In genomic region chrX:135652173-135652772, GRCm38 (mm10) we compare ENCODE assay signal across 11 mouse cellular contexts. TPM values are rescaled to one million over a fixed set of nuclear protein-coding genes. Genes with fewer than 3 reads are reported as not detected.
A peak's percentile ranks its signal among the peaks of the same experiment; 100 is the strongest.
DNase-seq lines count a peak whose midpoint lies in the region; ATAC-seq lines count a peak whose summit lies in the region.
"Had no signal": no experiment of that assay in that cellular context is flagged by ENCODE, and none has a peak within 500 bp of the region (broad histone marks: within the 10 kb centered on the region; RNA-seq: fewer than 3 reads in every experiment).

No protein-coding gene starts in this region.

- no peak overlapping the region for H3K4me2 ChIP-seq in intestine, embryonic 14.5 days (ENCODE audit: low read length)
- H3K4me2 ChIP-seq in intestine, embryonic 15.5 days (replicated peaks) = no peak overlapping the region
- H3K4me2 ChIP-seq in embryonic facial prominence, embryonic 14.5 days (ENCODE audit: low read depth, low read length) = no peak overlapping the region
- H3K4me2 ChIP-seq: embryonic facial prominence, embryonic 12.5 days; limb, embryonic 12.5 days had no signal

- no peaks in the 10 kb centered on the region for H3K27me3 ChIP-seq in intestine, embryonic 14.5 days (replicated peaks; ENCODE audit: control insufficient read depth, insufficient read depth, low read length)
- H3K27me3 ChIP-seq in intestine, embryonic 15.5 days (replicated peaks) = no peaks in the 10 kb centered on the region
- no peaks in the 10 kb centered on the region for H3K27me3 ChIP-seq in embryonic facial prominence, embryonic 14.5 days (replicated peaks; ENCODE audit: control insufficient read depth, insufficient read depth, low read length)
- H3K27me3 ChIP-seq: embryonic facial prominence, embryonic 12.5 days; limb, embryonic 12.5 days had no signal

- H3K36me3 ChIP-seq in intestine, embryonic 14.5 days (ENCODE audit: control insufficient read depth, insufficient read depth, low read length) = no peaks in the 10 kb centered on the region
- H3K36me3 ChIP-seq in intestine, embryonic 15.5 days = no peaks in the 10 kb centered on the region
- no peaks in the 10 kb centered on the region for H3K36me3 ChIP-seq in embryonic facial prominence, embryonic 14.5 days (ENCODE audit: control insufficient read depth, insufficient read depth, low read length)
- H3K36me3 ChIP-seq: embryonic facial prominence, embryonic 12.5 days; limb, embryonic 12.5 days had no signal

- no peak overlapping the region for H3K9ac ChIP-seq in intestine, embryonic 14.5 days (ENCODE audit: low read length)
- H3K9ac ChIP-seq in intestine, embryonic 15.5 days = no peak overlapping the region
- no peak overlapping the region for H3K9ac ChIP-seq in embryonic facial prominence, embryonic 14.5 days (ENCODE audit: low read depth, low read length)
- H3K9ac ChIP-seq: embryonic facial prominence, embryonic 12.5 days; limb, embryonic 12.5 days had no signal

- DNase-seq in intestine, embryonic 14.5 days (ENCODE audit: low spot score) = peak; percentile 52
- DNase-seq in CD4-positive helper T cell, adult 2 months (ENCODE audit: low read depth, low spot score) = peak; percentile 49
- DNase-seq in T-cell, adult 2 months (ENCODE audit: low spot score) = peak; percentile 1
- DNase-seq in embryonic facial prominence, embryonic 14.5 days (ENCODE audit: low spot score) = peak; percentile 3
- peak; percentile 15 to 29 for DNase-seq in left cerebral cortex, postnatal 10 days (ENCODE audit: extremely low spot score in 1 of 2, low spot score in 2 of 2)
- peak; percentile 27 to 68 for DNase-seq in right cerebral cortex, postnatal 10 days (ENCODE audit: low spot score in 2 of 2)
- no peak for DNase-seq in ovary, postnatal 14 days (ENCODE audit: low spot score)

- H3K9me3 ChIP-seq in intestine, embryonic 14.5 days (ENCODE audit: control insufficient read depth, low read length) = no peaks in the 10 kb centered on the region
- no peaks in the 10 kb centered on the region for H3K9me3 ChIP-seq in intestine, embryonic 15.5 days
- no peaks in the 10 kb centered on the region for H3K9me3 ChIP-seq in embryonic facial prominence, embryonic 14.5 days (ENCODE audit: control insufficient read depth, low read length)
- H3K9me3 ChIP-seq: embryonic facial prominence, embryonic 12.5 days; limb, embryonic 12.5 days had no signal

- no peak overlapping the region for H3K4me3 ChIP-seq in intestine, embryonic 14.5 days (ENCODE audit: low read depth, low read length)
- H3K4me3 ChIP-seq in intestine, embryonic 15.5 days (replicated peaks) = no peak overlapping the region
- H3K4me3 ChIP-seq in embryonic facial prominence, embryonic 14.5 days (ENCODE audit: low read depth, low read length) = no peak overlapping the region
- H3K4me3 ChIP-seq: embryonic facial prominence, embryonic 12.5 days; limb, embryonic 12.5 days had no signal

- H3K4me1 ChIP-seq in intestine, embryonic 14.5 days (replicated peaks; ENCODE audit: control insufficient read depth, insufficient read depth, low read length) = no peaks in the 10 kb centered on the region
- no peaks in the 10 kb centered on the region for H3K4me1 ChIP-seq in intestine, embryonic 15.5 days (replicated peaks)
- no peaks in the 10 kb centered on the region for H3K4me1 ChIP-seq in embryonic facial prominence, embryonic 14.5 days (ENCODE audit: control insufficient read depth, insufficient read depth, low read length)
- H3K4me1 ChIP-seq: embryonic facial prominence, embryonic 12.5 days; limb, embryonic 12.5 days had no signal

- intact Hi-C loops in left cerebral cortex, postnatal 10 days (cut with DNase I) = no loop called here

- no peak overlapping the region for H3K27ac ChIP-seq in intestine, embryonic 14.5 days (ENCODE audit: low read depth)
- no peak overlapping the region for H3K27ac ChIP-seq in intestine, embryonic 15.5 days
- no peak overlapping the region for H3K27ac ChIP-seq in embryonic facial prominence, embryonic 14.5 days (replicated peaks; ENCODE audit: low read depth, low read length)
- H3K27ac ChIP-seq: embryonic facial prominence, embryonic 12.5 days; limb, embryonic 12.5 days had no signal

- no peak for ATAC-seq in intestine, embryonic 14.5 days (replicated peaks; ENCODE audit: low FRiP score, low TSS enrichment, low read depth)
- ATAC-seq in intestine, embryonic 15.5 days = no peak
- ATAC-seq in embryonic facial prominence, embryonic 14.5 days (ENCODE audit: low read depth) = no peak

- 25% methylated on average over 9 of the region's 9 CpGs for WGBS in intestine, embryonic 14.5 days
- WGBS in intestine, embryonic 15.5 days = 40% methylated on average over 9 of the region's 9 CpGs
- 43% methylated on average over 9 of the region's 9 CpGs for WGBS in embryonic facial prominence, embryonic 14.5 days

RNA-seq across cellular contexts. Expression of gene Prame, which starts 24.8 kb away (rescaled TPM):
- not detected in 2 replicates for polyA plus RNA-seq in intestine, embryonic 14.5 days (2014; fragmentation: Nextera tagmentation; extraction: Ambion mirVana)
- not detected in 2 replicates for polyA plus RNA-seq in intestine, embryonic 15.5 days (2015; fragmentation: Nextera tagmentation; extraction: Ambion mirVana)
- polyA plus RNA-seq in embryonic facial prominence, embryonic 14.5 days (2014; fragmentation: Nextera tagmentation; extraction: Ambion mirVana) = 0.62 and 0.70 TPM in 2 replicates
- total RNA-seq in left cerebral cortex, postnatal 10 days (2021) = under 1 TPM in 1 of 2 experiments, not detected in 1; 0.32 TPM
- polyA plus RNA-seq: embryonic facial prominence, embryonic 12.5 days; stomach, embryonic 16.5 days had no signal

RNA-seq across cellular contexts. Expression of gene Tcp11x2, which starts 41.3 kb away (rescaled TPM):
- polyA plus RNA-seq in intestine, embryonic 14.5 days (2014; fragmentation: Nextera tagmentation; extraction: Ambion mirVana) = not detected in 2 replicates
- not detected in 2 replicates for polyA plus RNA-seq in intestine, embryonic 15.5 days (2015; fragmentation: Nextera tagmentation; extraction: Ambion mirVana)
- polyA plus RNA-seq in embryonic facial prominence, embryonic 14.5 days (2014; fragmentation: Nextera tagmentation; extraction: Ambion mirVana) = 0.14 TPM in 1 of 2 replicates, not detected in the other
- not detected for total RNA-seq in left cerebral cortex, postnatal 10 days (2021)
- polyA plus RNA-seq: embryonic facial prominence, embryonic 12.5 days; limb, embryonic 12.5 days had no signal

RNA-seq across cellular contexts. Expression of gene Nxf7, which starts 53.7 kb away (rescaled TPM):
- 0.39 and 0.52 TPM in 2 replicates for polyA plus RNA-seq in intestine, embryonic 14.5 days (2014; fragmentation: Nextera tagmentation; extraction: Ambion mirVana)
- polyA plus RNA-seq in intestine, embryonic 15.5 days (2015; fragmentation: Nextera tagmentation; extraction: Ambion mirVana) = 0.53 TPM in 1 of 2 replicates, not detected in the other
- 0.24 and 0.35 TPM in 2 replicates for polyA plus RNA-seq in embryonic facial prominence, embryonic 14.5 days (2014; fragmentation: Nextera tagmentation; extraction: Ambion mirVana)
- under 1 TPM in 1 of 2 experiments, not detected in 1; 0.60 TPM for total RNA-seq in left cerebral cortex, postnatal 10 days (2021)
- polyA plus RNA-seq: embryonic facial prominence, embryonic 12.5 days; limb, embryonic 12.5 days; stomach, embryonic 16.5 days had no signal
